Mouse (Mus musculus) mature B cell (primary cell): ENCODE data around the gene Sft2d2.

Experiments used
- in situ Hi-C: fragments of 300-500 bp; cut with MboI; formaldehyde crosslinking; loops from 2 replicates; pipeline ENCODE4 v1.14.3; 2019

Gene Sft2d2

GRCm38 (mm10) chr1:165190571-165191273 lies 3.5 kb downstream of the Sft2d2 start:
- in situ Hi-C loops: no loop called here

- in situ Hi-C loops: no loop called here
Measured at GRCm38 (mm10) chr1:165190068-165190467, 4.2 kb downstream of the Sft2d2 start.

DNA sequence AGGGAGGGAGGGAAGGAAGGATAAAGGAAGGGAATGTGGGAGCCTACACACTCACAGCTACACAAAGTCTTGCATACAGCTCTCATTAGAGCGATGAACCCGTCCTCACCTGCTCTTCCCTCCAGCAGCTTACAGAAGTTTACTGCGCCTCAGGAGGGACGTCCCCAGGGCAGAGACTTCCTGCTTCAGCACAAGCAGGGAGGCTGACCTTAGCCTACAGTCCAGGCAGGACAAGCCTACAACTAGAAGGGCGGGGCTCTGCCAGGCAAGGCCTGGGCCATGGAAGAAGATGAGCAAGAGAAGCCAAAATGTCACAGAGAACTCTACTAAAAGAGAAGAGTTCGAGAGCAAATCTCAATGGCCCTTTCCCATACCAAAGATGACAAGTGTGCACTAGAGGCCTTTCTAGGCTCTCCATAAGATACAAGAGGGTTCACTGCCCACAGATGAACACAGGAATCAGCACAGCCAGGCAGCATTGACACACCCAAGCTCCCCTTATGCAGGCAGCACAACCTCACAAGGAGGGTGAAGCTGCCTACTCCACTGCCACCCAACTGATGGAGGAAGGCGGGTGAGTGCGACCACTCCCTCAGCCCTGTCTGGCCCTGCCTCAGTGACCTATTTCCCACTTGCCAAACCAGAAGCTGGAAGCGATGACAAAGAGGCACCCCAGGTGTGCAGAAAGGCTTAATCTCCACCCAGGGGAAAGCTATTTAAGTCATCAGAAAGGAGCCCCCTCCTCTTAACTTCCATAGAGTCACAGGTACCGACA lies 5.2 kb downstream of the Sft2d2 start:
- in situ Hi-C loops: no loop called here

GRCm38 (mm10) chr1:165187357-165187756 lies 6.9 kb downstream of the Sft2d2 start:
- in situ Hi-C loops: no loop called here

DNA sequence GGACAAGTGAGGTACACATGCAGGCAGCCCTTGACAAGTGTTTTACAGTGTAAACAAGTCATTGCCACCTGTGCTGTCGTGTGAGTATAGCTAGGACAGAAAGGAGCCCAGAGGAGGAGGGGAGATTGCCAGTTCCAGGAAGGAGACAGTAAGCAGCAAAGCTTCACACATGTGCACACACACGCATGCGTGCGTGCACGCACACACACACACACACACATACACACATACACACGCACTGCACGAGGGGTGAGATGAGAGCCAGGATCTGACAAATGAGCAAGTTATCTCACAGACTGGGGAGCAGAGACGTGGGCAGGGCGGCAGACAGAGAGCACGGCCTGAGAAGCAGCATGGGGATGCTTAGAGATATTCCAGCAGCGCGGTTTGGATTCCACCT lies 7.7 kb downstream of the Sft2d2 start:
- in situ Hi-C loops: no loop called here

DNA sequence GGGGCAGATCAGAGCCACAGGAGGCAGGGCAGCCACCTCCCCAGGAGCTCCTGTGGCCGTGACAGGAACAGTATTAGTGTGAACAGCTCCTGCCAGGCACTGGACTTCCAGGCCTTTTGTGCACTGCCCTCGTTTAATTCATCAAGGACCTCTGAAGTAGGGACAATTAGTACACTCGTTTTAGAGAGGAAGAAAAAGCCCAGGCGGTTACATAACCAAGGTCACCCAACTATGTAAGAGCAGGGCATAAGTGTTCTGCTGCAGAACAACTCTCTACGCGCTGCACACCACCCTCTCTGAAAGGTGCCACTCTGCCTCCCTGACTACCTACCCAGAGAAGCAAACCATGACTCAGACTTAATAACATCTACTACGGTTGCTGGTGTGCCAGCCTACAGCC lies 9.1 kb downstream of the Sft2d2 start:
- in situ Hi-C loops: no loop called here

GRCm38 (mm10) chr1:165184178-165184577 lies 10.1 kb downstream of the Sft2d2 start:
- in situ Hi-C loops: no loop called here

- in situ Hi-C loops: no loop called here
Measured at GRCm38 (mm10) chr1:165183400-165183799, 10.8 kb downstream of the Sft2d2 start.

DNA sequence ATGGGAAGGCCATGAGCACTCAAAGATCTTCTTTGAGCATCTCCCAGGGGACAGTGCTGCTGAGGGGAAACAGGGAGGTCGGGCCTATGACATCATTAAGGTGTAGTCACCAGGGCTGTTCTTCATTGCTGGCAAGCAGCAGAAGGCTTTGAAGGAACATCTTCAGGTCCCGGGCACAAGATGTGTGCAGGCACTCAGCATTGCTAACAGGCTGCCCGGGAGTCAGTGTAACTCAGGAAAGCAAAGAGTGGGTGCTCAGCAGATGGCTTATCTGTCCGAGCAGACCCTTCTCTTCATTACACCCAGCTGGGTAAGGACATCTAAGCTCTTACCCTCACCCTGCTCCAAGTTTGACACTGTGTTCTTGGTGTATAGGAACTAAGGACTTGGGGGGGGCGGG lies 14.9 kb downstream of the Sft2d2 start:
- in situ Hi-C loops: no loop called here

DNA sequence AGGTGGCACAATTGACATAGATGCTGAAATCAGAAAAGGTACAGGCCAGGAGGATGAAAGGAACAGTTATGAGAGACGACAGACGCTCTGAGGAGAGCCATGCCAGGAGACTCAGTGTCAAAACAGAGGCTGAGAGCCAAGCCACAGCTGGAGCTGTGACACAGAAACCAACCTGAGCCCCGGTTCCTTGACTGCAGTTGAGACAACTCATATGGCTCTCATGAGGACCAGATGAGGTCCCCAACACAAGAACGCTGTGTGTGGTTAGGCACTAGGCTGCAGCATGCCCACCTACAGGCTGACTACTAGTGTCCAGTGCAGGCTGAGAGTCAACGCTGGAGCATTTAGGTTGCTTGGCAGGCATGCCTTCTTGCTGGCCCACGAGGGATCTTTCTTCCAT lies 16.2 kb downstream of the Sft2d2 start:
- in situ Hi-C loops: no loop called here

- in situ Hi-C loops: no loop called here
Measured at GRCm38 (mm10) chr1:165174059-165174616, 20.1 kb downstream of the Sft2d2 start.

- in situ Hi-C loops: no loop called here
Measured at GRCm38 (mm10) chr1:165171277-165171676, 23.0 kb downstream of the Sft2d2 start.

- in situ Hi-C loops: no loop called here
Measured at GRCm38 (mm10) chr1:165170157-165170556, 24.1 kb downstream of the Sft2d2 start.

- in situ Hi-C loops: no loop called here
Measured at GRCm38 (mm10) chr1:165169462-165169861, 24.8 kb downstream of the Sft2d2 start.

GRCm38 (mm10) chr1:165164920-165165319 lies 29.3 kb downstream of the Sft2d2 start:
- in situ Hi-C loops: no loop called here

DNA sequence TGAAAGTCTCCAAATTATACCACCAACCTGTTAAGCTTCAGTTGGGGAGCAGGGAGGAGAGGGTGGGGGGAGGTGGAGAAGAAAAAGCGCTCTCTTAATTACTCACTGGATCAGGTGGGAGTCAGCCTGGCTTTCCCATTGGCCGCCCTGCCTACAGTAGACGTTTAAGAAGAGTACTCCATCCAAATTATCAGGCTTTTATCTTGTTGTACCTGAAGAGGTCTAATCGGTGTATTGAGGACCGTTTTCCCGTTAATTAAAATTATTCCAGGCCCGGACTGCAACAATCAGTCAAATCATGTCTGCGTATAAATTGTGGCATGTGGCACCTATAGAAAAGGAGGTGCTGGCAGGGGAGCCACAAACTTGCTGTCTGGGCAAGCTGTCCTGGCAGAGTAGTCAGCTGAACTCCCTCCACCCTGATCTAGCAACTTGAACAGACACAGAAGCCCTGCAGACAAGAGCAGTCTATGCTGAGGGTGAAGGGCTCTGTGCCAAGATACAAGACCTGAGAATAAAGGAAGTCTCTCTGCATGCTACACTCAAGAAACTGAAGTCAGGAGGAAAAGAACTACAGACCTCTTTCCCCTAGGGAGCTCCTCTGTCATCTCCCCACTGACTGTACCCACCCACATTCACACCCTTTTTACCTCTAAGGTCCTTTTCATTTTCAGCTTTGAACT lies 33.4 kb downstream of the Sft2d2 start, which contains the start of gene Tbx19:
Gene Tbx19, minus strand, starts transcription at position 51 of the 683 bp plus-strand sequence.
- in situ Hi-C loops: no loop called here

- in situ Hi-C loops: no loop called here
Measured at GRCm38 (mm10) chr1:165158841-165159240, 35.4 kb downstream of the Sft2d2 start.

GRCm38 (mm10) chr1:165154162-165154561 lies 40.1 kb downstream of the Sft2d2 start:
- in situ Hi-C loops: no loop called here

GRCm38 (mm10) chr1:165151216-165151615 lies 43.0 kb downstream of the Sft2d2 start:
- in situ Hi-C loops: no loop called here

DNA sequence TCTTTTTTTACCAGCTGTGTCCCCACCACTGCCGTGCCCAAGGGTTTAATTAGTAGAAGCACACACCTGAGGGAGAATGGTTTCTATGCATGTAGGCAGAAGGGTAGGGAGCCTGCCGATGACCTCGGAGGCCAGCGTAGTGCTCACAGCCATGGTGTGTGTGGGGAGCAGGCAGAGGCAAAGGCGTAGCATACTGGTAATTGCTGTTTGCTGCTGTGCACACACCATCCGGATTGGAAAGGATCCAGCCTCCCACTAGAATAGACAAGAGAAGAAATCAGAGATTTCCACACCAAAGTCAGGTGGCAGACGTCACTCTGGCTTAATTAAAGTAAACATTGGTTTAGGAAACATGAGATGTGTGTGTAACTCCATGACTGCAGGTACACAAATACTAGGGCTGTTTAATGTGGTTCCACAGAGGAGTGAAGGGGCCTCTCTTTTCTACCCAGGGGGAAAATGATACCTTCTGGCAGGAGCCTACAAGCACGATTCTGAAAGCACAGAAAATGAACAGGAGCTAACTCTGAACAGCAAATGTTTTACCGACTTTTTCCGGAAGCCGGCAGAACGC lies 51.8 kb downstream of the Sft2d2 start:
- in situ Hi-C loops: no loop called here

DNA sequence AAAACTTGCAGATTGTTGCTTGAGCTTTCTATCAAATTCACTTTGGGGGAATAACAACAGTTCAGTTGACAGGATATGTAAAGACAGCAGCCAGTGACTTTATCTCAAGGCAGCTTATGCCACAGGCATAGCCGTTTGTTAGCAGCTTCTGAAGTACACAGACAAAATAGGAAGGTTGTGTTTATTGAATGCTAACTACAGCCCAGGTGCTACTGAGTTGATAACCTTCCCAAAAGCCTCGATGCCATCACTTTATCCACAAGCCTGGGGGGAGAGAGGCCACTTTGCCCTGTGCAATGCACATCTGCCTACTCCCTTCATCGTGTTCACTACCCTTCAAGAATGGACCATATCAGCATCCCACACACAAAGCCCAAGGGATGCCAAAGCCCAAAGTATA lies 54.0 kb downstream of the Sft2d2 start:
- in situ Hi-C loops: no loop called here

DNA sequence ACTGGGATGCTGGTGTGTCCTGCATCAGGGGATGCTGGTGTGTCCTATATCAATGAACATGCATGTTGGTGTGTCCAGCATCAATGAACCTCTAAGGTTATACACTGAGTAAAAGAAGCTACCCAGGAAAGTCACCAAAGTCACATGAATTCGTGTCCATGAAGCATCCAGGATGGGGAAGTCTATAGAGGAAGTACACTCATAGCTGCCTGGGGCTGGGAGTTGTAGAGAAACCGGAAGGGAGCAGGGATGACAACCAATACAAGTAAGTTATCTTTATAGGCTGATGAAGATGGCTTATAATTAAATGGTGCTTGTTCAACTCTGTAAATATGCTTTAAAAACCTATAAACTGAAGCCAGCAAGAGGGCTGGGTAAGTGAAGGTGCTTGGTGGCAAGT lies 60.4 kb downstream of the Sft2d2 start:
- in situ Hi-C loops: no loop called here
